Mouse (Mus musculus): ENCODE results near the gene Tram2. TPM values are rescaled to one million over a fixed set of nuclear protein-coding genes. Genes with fewer than 3 reads are reported as not detected.

Tram2 gene
- total RNA-seq, 4 experiments from 2014 or later = 1.1 to 2.6 (median 1.7) TPM

GRCm38 (mm10) chr1:21014463-21014862, 64.6 kb downstream of the Tram2 start:
- no peak for DNase-seq (ENCODE audit: low spot score in 2 of 2)

GRCm38 (mm10) chr1:21010282-21010800, 68.7 kb downstream of the Tram2 start:
- no peak for DNase-seq (ENCODE audit: low spot score in 2 of 2)

- no peak for DNase-seq (ENCODE audit: low spot score in 2 of 2)
Observed at GRCm38 (mm10) chr1:21008891-21009290, 70.1 kb downstream of the Tram2 start.

- DNase-seq (ENCODE audit: low spot score in 2 of 2) = no peak
Observed at GRCm38 (mm10) chr1:21007941-21008701, 70.9 kb downstream of the Tram2 start.

- DNase-seq (ENCODE audit: low spot score in 2 of 2) = no peak
Observed at GRCm38 (mm10) chr1:21006775-21007174, 72.3 kb downstream of the Tram2 start.

GRCm38 (mm10) chr1:21004596-21004995, 74.4 kb downstream of the Tram2 start:
- no peak for DNase-seq (ENCODE audit: low spot score in 2 of 2)

- DNase-seq (ENCODE audit: low spot score in 2 of 2) = peak in 1 of 2 experiments; percentile 9
Observed at GRCm38 (mm10) chr1:21002246-21003142, 76.5 kb downstream of the Tram2 start.

- no peak for DNase-seq (ENCODE audit: low spot score in 2 of 2)
Observed at GRCm38 (mm10) chr1:20997881-20998389, 81.1 kb downstream of the Tram2 start.

- no peak for DNase-seq (ENCODE audit: low spot score in 2 of 2)
Observed at GRCm38 (mm10) chr1:20997328-20997689, 81.7 kb downstream of the Tram2 start.

- DNase-seq (ENCODE audit: low spot score in 2 of 2) = no peak
Observed at GRCm38 (mm10) chr1:20996603-20997327, 82.3 kb downstream of the Tram2 start.

GRCm38 (mm10) chr1:20995331-20995986, 83.6 kb downstream of the Tram2 start:
- peak in 1 of 2 experiments; percentile 9 for DNase-seq (ENCODE audit: low spot score in 2 of 2)

GRCm38 (mm10) chr1:20994338-20994737, 84.7 kb downstream of the Tram2 start:
- no peak for DNase-seq (ENCODE audit: low spot score in 2 of 2)

GRCm38 (mm10) chr1:20993690-20994089, 85.3 kb downstream of the Tram2 start:
- no peak for DNase-seq (ENCODE audit: low spot score in 2 of 2)

- no peak for DNase-seq (ENCODE audit: low spot score in 2 of 2)
Observed at GRCm38 (mm10) chr1:20989461-20990083, 89.5 kb downstream of the Tram2 start.

GRCm38 (mm10) chr1:20986378-20987056, 92.5 kb downstream of the Tram2 start:
- DNase-seq (ENCODE audit: low spot score in 2 of 2) = no peak

GRCm38 (mm10) chr1:20984582-20984981, 94.4 kb downstream of the Tram2 start:
- DNase-seq (ENCODE audit: low spot score in 2 of 2) = no peak

- no peak for DNase-seq (ENCODE audit: low spot score in 2 of 2)
Observed at GRCm38 (mm10) chr1:20984103-20984502, 94.9 kb downstream of the Tram2 start.

- no peak for DNase-seq (ENCODE audit: low spot score in 2 of 2)
Observed at GRCm38 (mm10) chr1:20981764-20982163, 97.3 kb downstream of the Tram2 start.

GRCm38 (mm10) chr1:20980553-20980952, 98.5 kb downstream of the Tram2 start:
- DNase-seq (ENCODE audit: low spot score in 2 of 2) = no peak
